Mouse (Mus musculus) heart, adult 2 months (tissue): ENCODE measurements around the gene 3110082I17Rik.

ENCODE experiments used
- CTCF ChIP-seq: fragments of 200-600 bp; IDR thresholded peaks from 2 replicates; pipeline ENCODE4 v1.8.1; 2022; ENCODE audit warnings: antibody characterized with exemption, mild to moderate bottlenecking, moderate library complexity
- POLR2A ChIP-seq: fragments of 200-500 bp; IDR thresholded peaks from 2 replicates; pipeline ENCODE4 v1.6.1; 2011; ENCODE audit warnings: mild to moderate bottlenecking, low read depth, low read length, control low read depth; ENCODE audit not compliant: insufficient read depth

- TF ChIP-seq CTCF (no peak), POLR2A (no peak)
Observed at GRCm38 (mm10) chr5:139326111-139326696, 134.1 kb downstream of the 3110082I17Rik start.
